Mouse (Mus musculus): ENCODE results near the gene Dock8. TPM values are rescaled to one million over a fixed set of nuclear protein-coding genes. Genes with fewer than 3 reads are reported as not detected.

Gene Dock8
- total and polyA plus RNA-seq, 3 experiments, result 9.8 to 37.5 (median 22.4) TPM

- in situ Hi-C loops (cut with MboI; ENCODE audit: low pct_ligation_motif_present, low pct_unique_long_range_greater_than_20kb, low sequenced_read_pairs) (no loop called here), dilution Hi-C loops (cut with MboI; ENCODE audit: extremely low pct_ligation_motif_present, extremely low pct_unique_long_range_greater_than_20kb, low sequenced_read_pairs) (no loop called here)
- TF ChIP-seq CHD1 (IDR thresholded peaks at IDR 0.05; ENCODE audit: low read depth, low read length) (no peak), SIN3A (IDR thresholded peaks at IDR 0.05; ENCODE audit: low read length) (no peak), GABPA (IDR thresholded peaks at IDR 0.05; ENCODE audit: insufficient replicate concordance, low read depth, low read length) (no peak), IRF4 (IDR thresholded peaks at IDR 0.05; ENCODE audit: low read depth, low read length) (no peak), JUN (IDR thresholded peaks at IDR 0.05; ENCODE audit: insufficient read depth, low read depth, low read length) (no peak)
- no peaks in the 10 kb centered on the region for H3K36me3 ChIP-seq (replicated peaks in 1 of 2; ENCODE audit: control insufficient read depth in 1 of 2, insufficient read depth in 1 of 2, low read length in 1 of 2)
- H3K9ac ChIP-seq (ENCODE audit: insufficient read depth, low read depth), result no peak overlapping the region
- no peak overlapping the region for H3K4me3 ChIP-seq (replicated peaks in 1 of 3; ENCODE audit: low read depth in 2 of 3, low read length in 2 of 3, poor library complexity in 1 of 3)
- H3K79me2 ChIP-seq (replicated peaks; ENCODE audit: control insufficient read depth, extremely low read depth, insufficient read depth, poor library complexity, severe bottlenecking), result no peaks in the 10 kb centered on the region
- no peaks in the 10 kb centered on the region for H3K27me3 ChIP-seq (replicated peaks)
- H3K4me2 ChIP-seq (ENCODE audit: insufficient read depth, low read depth, poor library complexity, severe bottlenecking), result no peak overlapping the region
- H3K27ac ChIP-seq (ENCODE audit: insufficient read depth, low read depth), result no peak overlapping the region
- H3K9me3 ChIP-seq (replicated peaks; ENCODE audit: low read length), result no peaks in the 10 kb centered on the region
- peaks cover 0 to 2% of the 10 kb centered on the region in 2 experiments; a peak in 1 of 4 replicates for H3K4me1 ChIP-seq (ENCODE audit: control insufficient read depth in 1 of 2, insufficient read depth in 2 of 2)
- no peak for DNase-seq (ENCODE audit: extremely low read depth)
These were observed 39.0 kb downstream of the Dock8 start for GRCm38 (mm10) chr19:25038293-25038692.

DNA sequence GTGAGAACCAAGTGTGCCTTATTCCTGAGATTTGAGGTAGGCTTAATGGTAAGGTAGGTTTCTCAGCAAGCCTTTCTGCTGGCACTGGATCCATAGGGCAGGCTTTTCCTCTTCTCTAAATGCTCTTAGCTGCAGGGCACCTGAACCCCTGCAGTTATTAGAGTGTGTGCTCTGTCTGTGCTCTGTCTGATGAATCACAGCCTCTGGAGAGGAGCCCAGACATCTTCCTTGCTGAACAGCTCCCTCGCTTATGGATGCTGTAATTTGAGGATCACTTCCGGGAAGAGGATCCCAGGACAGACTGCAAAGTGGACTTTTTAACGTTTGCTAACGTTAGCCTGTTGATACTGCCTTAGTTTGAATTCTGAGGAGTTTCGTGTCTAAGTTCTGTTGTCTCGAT, 41.9 kb downstream of the Dock8 start:
- Histone ChIP-seq H3K4me1 (ENCODE audit: control insufficient read depth in 1 of 2, insufficient read depth in 2 of 2) (peaks cover 0 to 3% of the 10 kb centered on the region in 2 experiments; a peak in 1 of 4 replicates), H3K9me3 (replicated peaks; ENCODE audit: low read length) (no peaks in the 10 kb centered on the region), H3K27me3 (replicated peaks) (no peaks in the 10 kb centered on the region), H3K79me2 (replicated peaks; ENCODE audit: control insufficient read depth, extremely low read depth, insufficient read depth, poor library complexity, severe bottlenecking) (no peaks in the 10 kb centered on the region), H3K36me3 (replicated peaks in 1 of 2; ENCODE audit: control insufficient read depth in 1 of 2, insufficient read depth in 1 of 2, low read length in 1 of 2) (no peaks in the 10 kb centered on the region), H3K4me3 (replicated peaks in 1 of 3; ENCODE audit: low read depth in 2 of 3, low read length in 2 of 3, poor library complexity in 1 of 3) (no peak overlapping the region), H3K4me2 (ENCODE audit: insufficient read depth, low read depth, poor library complexity, severe bottlenecking) (no peak overlapping the region), H3K9ac (ENCODE audit: insufficient read depth, low read depth) (no peak overlapping the region), H3K27ac (ENCODE audit: insufficient read depth, low read depth) (no peak overlapping the region)
- dilution Hi-C loops (cut with MboI; ENCODE audit: extremely low pct_ligation_motif_present, extremely low pct_unique_long_range_greater_than_20kb, low sequenced_read_pairs) (no loop called here), in situ Hi-C loops (cut with MboI; ENCODE audit: low pct_ligation_motif_present, low pct_unique_long_range_greater_than_20kb, low sequenced_read_pairs) (no loop called here)
- no peak for DNase-seq (ENCODE audit: extremely low read depth)
- no peak for TF ChIP-seq TCF12 (IDR thresholded peaks at IDR 0.05; ENCODE audit: low read depth, low read length)
- TF ChIP-seq JUND (conservative IDR thresholded peaks at IDR 0.05; ENCODE audit: low read depth, low read length), result no peak
- no peak for TF ChIP-seq MAX (IDR thresholded peaks at IDR 0.05; ENCODE audit: low read length)
- no peak for TF ChIP-seq ETS1 (conservative IDR thresholded peaks at IDR 0.05; ENCODE audit: low read depth, low read length)
- TF ChIP-seq GABPA (IDR thresholded peaks at IDR 0.05; ENCODE audit: insufficient replicate concordance, low read depth, low read length), result no peak
- TF ChIP-seq CHD2 (IDR thresholded peaks at IDR 0.05; ENCODE audit: low read length), result no peak
- no peak for TF ChIP-seq JUN (IDR thresholded peaks at IDR 0.05; ENCODE audit: insufficient read depth, low read depth, low read length)
- TF ChIP-seq BHLHE40 (IDR thresholded peaks at IDR 0.05; ENCODE audit: low read depth, low read length), result no peak
- no peak for TF ChIP-seq MAZ (IDR thresholded peaks at IDR 0.05; ENCODE audit: low read depth, low read length)
- TF ChIP-seq MEF2A (IDR thresholded peaks at IDR 0.05; ENCODE audit: borderline replicate concordance, low read depth, low read length), result no peak

- Histone ChIP-seq H3K27ac (ENCODE audit: insufficient read depth, low read depth) (no peak overlapping the region), H3K9me3 (replicated peaks; ENCODE audit: low read length) (no peaks in the 10 kb centered on the region), H3K4me3 (replicated peaks in 1 of 3; ENCODE audit: low read depth in 2 of 3, low read length in 2 of 3, poor library complexity in 1 of 3) (no peak overlapping the region), H3K9ac (ENCODE audit: insufficient read depth, low read depth) (no peak overlapping the region), H3K36me3 (replicated peaks in 1 of 2; ENCODE audit: control insufficient read depth in 1 of 2, insufficient read depth in 1 of 2, low read length in 1 of 2) (no peaks in the 10 kb centered on the region), H3K27me3 (replicated peaks) (no peaks in the 10 kb centered on the region), H3K4me1 (ENCODE audit: control insufficient read depth in 1 of 2, insufficient read depth in 2 of 2) (peaks cover 3 to 4% of the 10 kb centered on the region in 2 experiments; a peak in 1 of 4 replicates), H3K4me2 (ENCODE audit: insufficient read depth, low read depth, poor library complexity, severe bottlenecking) (no peak overlapping the region), H3K79me2 (replicated peaks; ENCODE audit: control insufficient read depth, extremely low read depth, insufficient read depth, poor library complexity, severe bottlenecking) (no peaks in the 10 kb centered on the region)
- in situ Hi-C loops (cut with MboI; ENCODE audit: low pct_ligation_motif_present, low pct_unique_long_range_greater_than_20kb, low sequenced_read_pairs), result no loop called here
- DNase-seq (ENCODE audit: extremely low read depth), result no peak
- no peak for TF ChIP-seq MAZ (IDR thresholded peaks at IDR 0.05; ENCODE audit: low read depth, low read length)
- no peak for TF ChIP-seq EP300 (IDR thresholded peaks at IDR 0.05; ENCODE audit: low read length)
- TF ChIP-seq E2F4 (IDR thresholded peaks at IDR 0.05; ENCODE audit: insufficient replicate concordance, low read depth, low read length), result no peak
- dilution Hi-C loops (cut with MboI; ENCODE audit: extremely low pct_ligation_motif_present, extremely low pct_unique_long_range_greater_than_20kb, low sequenced_read_pairs), result no loop called here
These were observed 43.6 kb downstream of the Dock8 start for GRCm38 (mm10) chr19:25042973-25043372.
